Mouse (Mus musculus) adrenal gland, adult 18-20 months (tissue): ENCODE measurements around the gene Gdf10. TPM values are rescaled to one million over a fixed set of nuclear protein-coding genes. Genes with fewer than 3 reads are reported as not detected.

Source experiments
- DNase-seq, 2 experiments: peaks; one replicate each; pipeline ENCODE4 v3.0.0; 2021 to 2022; ENCODE audit warnings: low spot score in 2 of 2
- total RNA-seq, 2 experiments: library from RNA; stranded (reverse); gene quantifications; 1 replicate in 1 of 2; 2 replicates in 1 of 2; pipeline ENCODE4 v1.2.3; 2021

The Gdf10 gene
- total RNA-seq, 2 experiments from 2014 or later = 7.2 to 10.6 TPM

- DNase-seq = peak; percentile 39 to 57
These were observed 10.5 kb downstream of the Gdf10 start for GRCm38 (mm10) chr14:33933778-33934317.

GRCm38 (mm10) chr14:33939117-33939516 lies 15.7 kb downstream of the Gdf10 start:
- DNase-seq = peak; percentile 60 to 66

- no peak for DNase-seq
These were observed 17.4 kb downstream of the Gdf10 start, which contains the start of gene Gdf2 for GRCm38 (mm10) chr14:33940739-33941138. Gdf2 (plus strand) TSS chr14:33941039.

GRCm38 (mm10) chr14:33942222-33942621 lies 18.8 kb downstream of the Gdf10 start:
- peak in 1 of 2 experiments; percentile 30 for DNase-seq

- DNase-seq = no peak
These were observed 22.7 kb downstream of the Gdf10 start for GRCm38 (mm10) chr14:33946125-33946524.

GRCm38 (mm10) chr14:33952233-33952981 lies 29.0 kb downstream of the Gdf10 start:
- no peak for DNase-seq

- DNase-seq = no peak
These were observed 30.4 kb downstream of the Gdf10 start, which contains the start of gene Rbp3 for GRCm38 (mm10) chr14:33953761-33954160. Rbp3 (plus strand) TSS chr14:33954003.

GRCm38 (mm10) chr14:33956055-33956454 lies 32.7 kb downstream of the Gdf10 start:
- no peak for DNase-seq

GRCm38 (mm10) chr14:33958186-33958585 lies 34.8 kb downstream of the Gdf10 start:
- DNase-seq = no peak

GRCm38 (mm10) chr14:33958841-33959240 lies 35.5 kb downstream of the Gdf10 start:
- no peak for DNase-seq

GRCm38 (mm10) chr14:33959341-33959740 lies 36.0 kb downstream of the Gdf10 start:
- DNase-seq = peak; percentile 43

- DNase-seq = no peak
These were observed 42.3 kb downstream of the Gdf10 start for GRCm38 (mm10) chr14:33965675-33966074.

- DNase-seq = no peak
These were observed 49.3 kb downstream of the Gdf10 start for GRCm38 (mm10) chr14:33972679-33973078.

- no peak for DNase-seq
These were observed 51.4 kb downstream of the Gdf10 start for GRCm38 (mm10) chr14:33974752-33975151.

- DNase-seq = no peak
These were observed 54.4 kb downstream of the Gdf10 start for GRCm38 (mm10) chr14:33977748-33978147.

- DNase-seq = no peak
These were observed 55.2 kb downstream of the Gdf10 start, which contains the start of gene Zfp488 for GRCm38 (mm10) chr14:33978604-33979059. Zfp488 (minus strand) TSS chr14:33978764.

Other genes with a start within 250 kb of the Gdf10 start
- under 1 TPM in 1 of 2 experiments, not detected in 1; 0.10 TPM for gene Gdf2, start 17.5 kb downstream of the Gdf10 start, total RNA-seq
- gene Rbp3, start 30.4 kb downstream of the Gdf10 start, total RNA-seq = not detected
- gene Zfp488, start 55.2 kb downstream of the Gdf10 start, total RNA-seq = not detected
- gene Gm30083, start 91.6 kb downstream of the Gdf10 start, total RNA-seq = not detected
- under 1 TPM; 0.26 to 0.40 TPM for gene Gm5460, start 93.2 kb downstream of the Gdf10 start, total RNA-seq
- gene Antxrl, start 129.1 kb downstream of the Gdf10 start, total RNA-seq = not detected
- gene Anxa8, start 162.4 kb downstream of the Gdf10 start, total RNA-seq = 1 to 10 TPM; 2.3 to 2.7 TPM
- gene A630023A22Rik, start 179.2 kb downstream of the Gdf10 start, total RNA-seq = not detected
- under 1 TPM in 1 of 2 experiments, not detected in 1; 0.10 TPM for gene Npy4r, start 228.9 kb downstream of the Gdf10 start, total RNA-seq